Mouse (Mus musculus): ENCODE measurements around the gene Prkab1. TPM values are rescaled to one million over a fixed set of nuclear protein-coding genes. Genes with fewer than 3 reads are reported as not detected.

Prkab1 gene
- 58.6 and 63.0 TPM in 2 replicates for polyA plus RNA-seq (2016; fragmentation: Nextera tagmentation; extraction: Ambion mirVana)

GRCm38 (mm10) chr5:116024327-116024739 is at the start of gene Prkab1:
Gene Prkab1 (minus strand): TSS chr5:116024508.
- peak within 1 kb of the TSS; percentile 87 for H3K4me2 ChIP-seq (replicated peaks)
- H3K27me3 ChIP-seq: 0 out of 2 replicates have a peak, but pooled peaks cover 3% of the 10 kb centered on the region
- H3K9ac ChIP-seq (replicated peaks): peak within 1 kb of the TSS; percentile 85
- H3K4me3 ChIP-seq: peak within 1 kb of the TSS; percentile 91
- H3K9me3 ChIP-seq: no peaks in the 10 kb centered on the region
- WGBS: under 1% methylated on average over 46 of the region's 46 CpGs
- H3K27ac ChIP-seq (replicated peaks): peak within 1 kb of the TSS; percentile 81
- ATAC-seq (ENCODE audit: low FRiP score, low read depth): peak; percentile 96
- H3K36me3 ChIP-seq: peaks cover 25% of the 10 kb centered on the region
- peaks cover 16% of the 10 kb centered on the region for H3K4me1 ChIP-seq

DNA sequence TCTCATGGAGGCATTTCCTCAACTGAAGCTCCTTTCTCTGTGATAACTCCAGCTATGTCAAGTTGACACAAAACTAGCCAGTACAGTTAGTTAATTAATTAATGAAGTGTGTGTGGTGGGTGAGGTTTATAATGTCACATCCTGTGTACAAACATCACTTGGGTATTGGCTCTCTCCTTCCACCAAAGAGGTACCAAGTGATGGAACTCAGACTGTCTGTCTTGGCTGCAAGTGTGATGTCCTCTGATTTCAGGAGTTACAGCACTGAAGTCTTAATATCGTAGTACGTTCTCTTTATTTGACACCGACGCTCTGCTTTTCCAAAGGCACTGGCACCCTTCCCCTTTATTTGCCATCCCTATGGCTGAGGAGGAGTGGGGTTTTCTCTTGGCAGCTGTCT is 45.3 kb upstream of the Prkab1 start:
- no peak overlapping the region for H3K4me2 ChIP-seq (replicated peaks)
- no peak overlapping the region for H3K27ac ChIP-seq (replicated peaks)
- no peaks in the 10 kb centered on the region; the same call in 1 of the 2 replicates for H3K9me3 ChIP-seq
- no peak for ATAC-seq (ENCODE audit: low FRiP score, low read depth)
- H3K27me3 ChIP-seq: no peaks in the 10 kb centered on the region
- H3K9ac ChIP-seq (replicated peaks): no peak overlapping the region
- WGBS: 96% methylated on average over 4 of the region's 4 CpGs
- H3K4me3 ChIP-seq: no peak overlapping the region
- no peaks in the 10 kb centered on the region for H3K4me1 ChIP-seq
- H3K36me3 ChIP-seq: no peaks in the 10 kb centered on the region

- no peak overlapping the region for H3K4me2 ChIP-seq (replicated peaks)
- H3K36me3 ChIP-seq: no peaks in the 10 kb centered on the region
- no peak for ATAC-seq (ENCODE audit: low FRiP score, low read depth)
- no peaks in the 10 kb centered on the region for H3K27me3 ChIP-seq
- no peaks in the 10 kb centered on the region for H3K4me1 ChIP-seq
- no peak overlapping the region for H3K4me3 ChIP-seq
- no peaks in the 10 kb centered on the region for H3K9me3 ChIP-seq
- H3K27ac ChIP-seq (replicated peaks): no peak overlapping the region
- 46% methylated on average over 6 of the region's 6 CpGs for WGBS
- H3K9ac ChIP-seq (replicated peaks): no peak overlapping the region
Measured at GRCm38 (mm10) chr5:116052826-116053225, 28.5 kb upstream of the Prkab1 start.

DNA sequence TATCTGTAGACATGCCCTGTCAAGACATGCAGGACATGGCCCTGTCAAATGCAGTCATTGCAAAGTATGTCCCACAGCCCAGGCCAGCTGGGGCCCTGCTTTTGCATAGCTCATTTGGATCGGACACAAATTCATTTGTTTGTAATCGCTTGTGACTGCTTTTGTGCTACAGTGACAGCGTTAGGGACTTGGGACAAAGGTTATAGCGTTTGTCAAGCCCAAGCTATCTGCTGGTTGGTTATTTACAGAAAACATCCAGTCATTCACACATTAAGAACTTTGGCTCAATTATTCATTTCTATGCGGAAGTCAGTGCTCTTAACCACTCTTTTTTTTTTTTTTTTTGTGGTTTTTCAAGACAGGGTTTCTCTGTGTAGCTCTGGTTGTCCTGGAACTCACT is 27.9 kb upstream of the Prkab1 start:
- Histone ChIP-seq H3K9me3 (no peaks in the 10 kb centered on the region), H3K9ac (replicated peaks) (no peak overlapping the region), H3K4me3 (no peak overlapping the region), H3K4me1 (no peaks in the 10 kb centered on the region), H3K27ac (replicated peaks) (no peak overlapping the region), H3K36me3 (no peaks in the 10 kb centered on the region), H3K4me2 (replicated peaks) (no peak overlapping the region), H3K27me3 (no peaks in the 10 kb centered on the region)
- 84% methylated on average over 5 of the region's 5 CpGs for WGBS
- ATAC-seq (ENCODE audit: low FRiP score, low read depth): no peak

- H3K4me1 ChIP-seq: no peaks in the 10 kb centered on the region
- H3K27me3 ChIP-seq: no peaks in the 10 kb centered on the region
- WGBS: 87% methylated on average over 4 of the region's 4 CpGs
- ATAC-seq (ENCODE audit: low FRiP score, low read depth): no peak
- H3K27ac ChIP-seq (replicated peaks): no peak overlapping the region
- H3K9ac ChIP-seq (replicated peaks): no peak overlapping the region
- H3K4me3 ChIP-seq: no peak overlapping the region
- H3K9me3 ChIP-seq: no peaks in the 10 kb centered on the region
- no peaks in the 10 kb centered on the region for H3K36me3 ChIP-seq
- no peak overlapping the region for H3K4me2 ChIP-seq (replicated peaks)
Measured at GRCm38 (mm10) chr5:116049821-116050220, 25.5 kb upstream of the Prkab1 start.

DNA sequence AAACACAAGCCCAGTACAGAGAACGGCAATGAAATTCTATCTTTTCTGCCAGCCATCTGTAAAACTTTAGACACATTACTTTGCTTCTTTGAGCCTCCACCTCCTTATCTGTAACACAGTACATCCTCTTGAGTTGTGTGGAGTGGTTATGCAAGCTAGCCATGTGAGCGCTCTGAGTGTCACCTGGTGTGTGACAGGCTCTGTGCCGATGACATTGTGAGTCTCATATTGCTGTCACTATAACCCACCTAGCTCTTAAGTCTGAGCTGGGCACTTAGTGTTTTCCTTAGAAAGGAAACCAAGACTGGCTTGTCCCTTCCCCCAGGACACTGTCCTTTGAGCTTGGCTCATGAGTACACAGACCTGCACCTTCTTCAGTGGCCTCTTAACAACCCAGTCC is 24.0 kb upstream of the Prkab1 start:
- H3K9ac ChIP-seq (replicated peaks): no peak overlapping the region
- no peaks in the 10 kb centered on the region for H3K27me3 ChIP-seq
- no peak overlapping the region for H3K27ac ChIP-seq (replicated peaks)
- H3K4me1 ChIP-seq: no peaks in the 10 kb centered on the region
- WGBS: 92% methylated on average over 3 of the region's 3 CpGs
- no peaks in the 10 kb centered on the region for H3K9me3 ChIP-seq
- ATAC-seq (ENCODE audit: low FRiP score, low read depth): no peak
- H3K36me3 ChIP-seq: no peaks in the 10 kb centered on the region
- no peak overlapping the region for H3K4me3 ChIP-seq
- no peak overlapping the region for H3K4me2 ChIP-seq (replicated peaks)

- Histone ChIP-seq H3K4me3 (no peak overlapping the region), H3K9me3 (no peaks in the 10 kb centered on the region), H3K4me2 (replicated peaks) (no peak overlapping the region), H3K4me1 (no peaks in the 10 kb centered on the region), H3K27me3 (no peaks in the 10 kb centered on the region), H3K9ac (replicated peaks) (no peak overlapping the region), H3K36me3 (no peaks in the 10 kb centered on the region), H3K27ac (replicated peaks) (no peak overlapping the region)
- WGBS: 82% methylated on average over 4 of the region's 4 CpGs
- ATAC-seq (ENCODE audit: low FRiP score, low read depth): no peak
Measured at GRCm38 (mm10) chr5:116046246-116046645, 21.9 kb upstream of the Prkab1 start.

GRCm38 (mm10) chr5:116045581-116045980 is 21.3 kb upstream of the Prkab1 start:
- H3K27me3 ChIP-seq: peaks cover 3% of the 10 kb centered on the region; the same call in 1 of the 2 replicates
- WGBS: 84% methylated on average over 8 of the region's 8 CpGs
- ATAC-seq (ENCODE audit: low FRiP score, low read depth): no peak

GRCm38 (mm10) chr5:116042241-116042640 is 17.9 kb upstream of the Prkab1 start:
- Histone ChIP-seq H3K27ac (replicated peaks) (no peak overlapping the region), H3K9ac (replicated peaks) (no peak overlapping the region), H3K27me3 (peaks cover 7% of the 10 kb centered on the region; the same call in 1 of the 2 replicates), H3K4me1 (no peaks in the 10 kb centered on the region), H3K9me3 (no peaks in the 10 kb centered on the region), H3K4me2 (replicated peaks) (no peak overlapping the region), H3K4me3 (no peak overlapping the region), H3K36me3 (no peaks in the 10 kb centered on the region)
- ATAC-seq (ENCODE audit: low FRiP score, low read depth): no peak
- WGBS: 41% methylated on average over 7 of the region's 7 CpGs

More at GRCm38 (mm10) chr5:116045581-116045980, 21.3 kb upstream of the Prkab1 start:
- H3K36me3 ChIP-seq: no peaks in the 10 kb centered on the region
- H3K4me2 ChIP-seq (replicated peaks): no peak overlapping the region
- H3K9ac ChIP-seq (replicated peaks): no peak overlapping the region
- H3K4me3 ChIP-seq: no peak overlapping the region
- H3K27ac ChIP-seq (replicated peaks): no peak overlapping the region
- no peaks in the 10 kb centered on the region for H3K4me1 ChIP-seq
- no peaks in the 10 kb centered on the region for H3K9me3 ChIP-seq

DNA sequence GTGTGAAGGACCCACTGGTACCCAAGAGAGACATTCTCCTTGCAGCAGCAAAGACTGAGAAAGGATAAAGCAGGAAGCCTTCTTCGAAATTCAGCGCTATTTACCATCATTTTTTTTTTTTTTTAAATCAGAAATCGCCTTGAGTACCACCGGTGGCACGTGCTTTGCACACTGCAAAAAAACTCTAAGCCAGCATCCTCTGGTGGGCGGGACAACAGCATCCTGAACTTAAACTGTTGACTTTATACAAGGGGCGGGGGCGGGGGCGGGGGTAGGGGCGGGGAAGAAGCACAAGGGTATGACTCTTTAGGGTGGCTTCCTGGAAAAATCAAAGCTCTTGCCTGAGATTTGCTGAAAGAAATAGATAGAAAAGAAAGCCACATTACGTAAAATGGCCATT is 15.4 kb upstream of the Prkab1 start:
- no peaks in the 10 kb centered on the region for H3K36me3 ChIP-seq
- no peak overlapping the region; the same call in 1 of the 2 replicates for H3K4me2 ChIP-seq (replicated peaks)
- WGBS: 37% methylated on average over 11 of the region's 11 CpGs
- H3K27ac ChIP-seq (replicated peaks): no peak overlapping the region
- peaks cover 8% of the 10 kb centered on the region; the same call in 1 of the 2 replicates for H3K4me1 ChIP-seq
- H3K9me3 ChIP-seq: no peaks in the 10 kb centered on the region
- peaks cover 19% of the 10 kb centered on the region for H3K27me3 ChIP-seq
- no peak for ATAC-seq (ENCODE audit: low FRiP score, low read depth)
- no peak overlapping the region for H3K9ac ChIP-seq (replicated peaks)
- no peak overlapping the region for H3K4me3 ChIP-seq

- peaks cover 19% of the 10 kb centered on the region for H3K27me3 ChIP-seq
- no peak overlapping the region for H3K9ac ChIP-seq (replicated peaks)
- peaks cover 8% of the 10 kb centered on the region; the same call in 1 of the 2 replicates for H3K4me1 ChIP-seq
- no peaks in the 10 kb centered on the region for H3K36me3 ChIP-seq
- no peak overlapping the region for H3K27ac ChIP-seq (replicated peaks)
- 68% methylated on average over 11 of the region's 12 CpGs for WGBS
- H3K4me3 ChIP-seq: no peak overlapping the region
- ATAC-seq (ENCODE audit: low FRiP score, low read depth): no peak
- H3K9me3 ChIP-seq: no peaks in the 10 kb centered on the region
- H3K4me2 ChIP-seq (replicated peaks): no peak overlapping the region
Measured at GRCm38 (mm10) chr5:116037731-116038130, 13.4 kb upstream of the Prkab1 start.

DNA sequence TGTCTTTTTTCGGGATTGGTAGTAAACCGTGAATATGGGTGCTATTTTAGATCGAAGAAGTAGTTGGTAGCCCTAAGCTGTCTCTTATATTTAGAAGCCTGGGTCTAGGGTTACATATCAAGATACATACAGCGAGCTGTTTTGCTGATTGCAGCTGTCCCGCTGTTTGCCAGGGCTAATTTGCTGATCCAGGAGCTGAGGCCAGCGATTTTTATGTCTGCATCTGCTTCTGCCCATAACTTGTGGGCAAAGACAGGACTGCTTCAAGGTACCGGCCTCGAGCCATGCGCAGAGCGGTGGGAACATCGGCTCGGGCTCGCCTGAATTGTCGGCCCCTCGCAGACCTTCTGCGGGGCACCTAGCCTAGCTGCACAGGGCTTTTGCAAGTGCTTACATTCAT is 12.2 kb upstream of the Prkab1 start:
- Histone ChIP-seq H3K36me3 (no peaks in the 10 kb centered on the region), H3K4me2 (replicated peaks) (no peak overlapping the region), H3K27me3 (peaks cover 24% of the 10 kb centered on the region), H3K4me1 (peaks cover 8% of the 10 kb centered on the region; the same call in 1 of the 2 replicates), H3K4me3 (no peak overlapping the region), H3K9ac (replicated peaks) (no peak overlapping the region), H3K9me3 (no peaks in the 10 kb centered on the region), H3K27ac (replicated peaks) (no peak overlapping the region)
- 59% methylated on average over 16 of the region's 16 CpGs for WGBS
- no peak for ATAC-seq (ENCODE audit: low FRiP score, low read depth)

DNA sequence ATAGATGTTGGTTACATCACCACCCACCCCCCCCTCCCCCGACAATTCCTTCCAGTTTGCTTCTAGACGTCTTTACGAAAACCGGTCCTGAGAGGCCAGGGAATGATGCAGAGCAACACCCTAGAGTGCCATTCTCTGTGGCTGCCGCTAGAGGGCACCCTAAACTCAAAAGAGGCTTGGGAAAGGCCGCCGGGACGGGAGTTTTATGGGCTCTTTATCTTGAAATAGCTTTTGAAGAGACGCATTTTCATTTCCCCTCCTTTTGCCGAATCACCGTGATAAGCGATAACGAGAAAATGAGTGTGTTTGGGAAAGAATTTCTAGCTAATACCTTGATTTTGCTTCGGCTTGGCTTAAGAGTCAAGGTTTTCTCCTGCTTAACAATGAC is 6.9 kb upstream of the Prkab1 start:
- WGBS: 3% methylated on average over 14 of the region's 14 CpGs
- H3K4me1 ChIP-seq: peaks cover 6% of the 10 kb centered on the region
- H3K9ac ChIP-seq (replicated peaks): no peak overlapping the region
- no peak overlapping the region for H3K27ac ChIP-seq (replicated peaks)
- H3K36me3 ChIP-seq: no peaks in the 10 kb centered on the region
- no peaks in the 10 kb centered on the region for H3K9me3 ChIP-seq
- H3K27me3 ChIP-seq: 0 out of 2 replicates have a peak, but pooled peaks cover 17% of the 10 kb centered on the region
- peak overlapping the region; percentile 39 for H3K4me2 ChIP-seq (replicated peaks)
- ATAC-seq (ENCODE audit: low FRiP score, low read depth): no peak
- no peak overlapping the region for H3K4me3 ChIP-seq

Data from midbrain, embryonic 12.5 days (tissue).